Mouse (Mus musculus) liver, adult 2 months (tissue): ENCODE measurements around the gene Usp54. TPM values are rescaled to one million over a fixed set of nuclear protein-coding genes. Genes with fewer than 3 reads are reported as not detected.

Experiments
- DNase-seq: peaks from one replicate; pipeline ENCODE4 v3.0.0-alpha.2; 2011; ENCODE audit warnings: low read depth, low spot score; ENCODE audit errors: extremely low read depth
- H3K27ac ChIP-seq: fragments of 200-500 bp; replicated peaks from 2 replicates; pipeline ENCODE4 v1.5.1; 2012; ENCODE audit warnings: low read depth, mild to moderate bottlenecking, control low read depth, inconsistent platforms, low read length; ENCODE audit not compliant: insufficient read depth
- H3K27me3 ChIP-seq: fragments of 200-500 bp; 2 replicates; pipeline ENCODE4 v1.6.1; 2012; ENCODE audit warnings: mild to moderate bottlenecking, moderate library complexity, low read length, inconsistent platforms; ENCODE audit not compliant: control insufficient read depth, insufficient read depth
- H3K36me3 ChIP-seq: fragments of 200-500 bp; 2 replicates; pipeline ENCODE4 v1.6.1; 2012; ENCODE audit warnings: low read length, inconsistent platforms; ENCODE audit not compliant: control insufficient read depth, insufficient read depth
- H3K4me1 ChIP-seq: fragments of 200-500 bp; 2 replicates; pipeline ENCODE4 v1.6.1; 2011; ENCODE audit warnings: low read length; ENCODE audit not compliant: control insufficient read depth, insufficient read depth
- H3K4me3 ChIP-seq: fragments of 200-500 bp; 2 replicates; pipeline ENCODE4 v1.5.1; 2011; ENCODE audit warnings: low read depth, mild to moderate bottlenecking, control low read depth, low read length, moderate library complexity; ENCODE audit not compliant: insufficient read depth
- H3K79me2 ChIP-seq: fragments of 200-500 bp; 2 replicates; pipeline ENCODE4 v1.6.1; 2012; ENCODE audit warnings: inconsistent platforms, mild to moderate bottlenecking, low read length, moderate library complexity; ENCODE audit not compliant: control insufficient read depth, insufficient read depth
- H3K9ac ChIP-seq: fragments of 200-500 bp; 2 replicates; pipeline ENCODE4 v1.6.1; 2012; ENCODE audit warnings: low read depth, mild to moderate bottlenecking, control low read depth, inconsistent platforms, low read length
- CTCF ChIP-seq: fragments of 200-500 bp; IDR thresholded peaks from 2 replicates; pipeline ENCODE4 v1.5.1; 2011; ENCODE audit warnings: low read depth, low read length, control low read depth
- POLR2A ChIP-seq: fragments of 200-500 bp; IDR thresholded peaks from 2 replicates; pipeline ENCODE4 v1.6.1; 2011; ENCODE audit warnings: low read length, control low read depth; ENCODE audit not compliant: insufficient read depth; ENCODE audit errors: extremely low read depth
- WGBS: fragments of 180-500 bp; shearing (Covaris S2); methylation state at CpG from one replicate; pipeline ENCODE4 v1.1.7; 2018; 5-methylcytosine and 5-hydroxymethylcytosine counted together
- polyA plus RNA-seq: library from polyadenylated mRNA; depleted of rRNA; stranded (reverse); fragments of >200 nt; gene quantifications from 2 replicates; pipeline ENCODE4 v1.2.3, GENCODE M21; 2012
- total RNA-seq: library from RNA; depleted of rRNA; stranded (reverse); fragments of >200 nt; gene quantifications from 2 replicates; pipeline ENCODE4 v1.2.3, GENCODE M21; 2014

Gene Usp54
- total and polyA plus RNA-seq, 2 experiments, result 1.3 to 3.0 TPM

GRCm38 (mm10) chr14:20546415-20546814 lies 94.4 kb downstream of the Usp54 start, which contains the start of gene Ppp3cb:
Gene Ppp3cb, minus strand, starts transcription at chr14:20546573.
- H3K9ac ChIP-seq, result peak within 1 kb of the TSS; percentile 96
- under 1% methylated on average over 29 of the region's 29 CpGs for WGBS

GRCm38 (mm10) chr14:20545529-20546331 lies 95.1 kb downstream of the Usp54 start:
- TF ChIP-seq POLR2A, result peak; percentile 94
- no peak for TF ChIP-seq CTCF
- H3K9ac ChIP-seq, result peak overlapping the region; percentile 96
- H3K79me2 ChIP-seq, result peaks cover 4% of the 10 kb centered on the region; the same call in 1 of the 2 replicates
- DNase-seq, result peak; percentile 74
- peak overlapping the region; percentile 93 for H3K27ac ChIP-seq
- peak overlapping the region; percentile 96 for H3K4me3 ChIP-seq
- H3K27me3 ChIP-seq, result no peaks in the 10 kb centered on the region
- under 1% methylated on average over 53 of the region's 67 CpGs for WGBS
- no peaks in the 10 kb centered on the region for H3K36me3 ChIP-seq
- peaks cover 6% of the 10 kb centered on the region; the same call in 1 of the 2 replicates for H3K4me1 ChIP-seq

More at GRCm38 (mm10) chr14:20546415-20546814, 94.4 kb downstream of the Usp54 start, which contains the start of gene Ppp3cb:
- TF ChIP-seq POLR2A (no peak), CTCF (no peak)
- no peaks in the 10 kb centered on the region for H3K27me3 ChIP-seq
- H3K27ac ChIP-seq, result peak within 1 kb of the TSS; percentile 93
- peaks cover 4% of the 10 kb centered on the region; the same call in 1 of the 2 replicates for H3K79me2 ChIP-seq
- H3K36me3 ChIP-seq, result no peaks in the 10 kb centered on the region; the same call in 1 of the 2 replicates
- H3K4me1 ChIP-seq, result peaks cover 6% of the 10 kb centered on the region; the same call in 1 of the 2 replicates
- DNase-seq, result peak; percentile 90
- H3K4me3 ChIP-seq, result peak within 1 kb of the TSS; percentile 96

GRCm38 (mm10) chr14:20544467-20545411 lies 96.1 kb downstream of the Usp54 start:
- Histone ChIP-seq H3K4me1 (peaks cover 6% of the 10 kb centered on the region; the same call in 1 of the 2 replicates), H3K36me3 (no peaks in the 10 kb centered on the region), H3K27ac (no peak overlapping the region), H3K4me3 (peak overlapping the region; percentile 96; the same call in 1 of the 2 replicates), H3K27me3 (no peaks in the 10 kb centered on the region), H3K9ac (no peak overlapping the region), H3K79me2 (peaks cover 4% of the 10 kb centered on the region; the same call in 1 of the 2 replicates)
- DNase-seq, result no peak
- 64% methylated on average over 7 of the region's 7 CpGs for WGBS
- TF ChIP-seq CTCF (no peak), POLR2A (no peak)

- no peak for TF ChIP-seq POLR2A
- TF ChIP-seq CTCF, result no peak
- Histone ChIP-seq H3K9ac (no peak overlapping the region), H3K4me1 (no peaks in the 10 kb centered on the region), H3K79me2 (no peaks in the 10 kb centered on the region), H3K27ac (no peak overlapping the region), H3K27me3 (no peaks in the 10 kb centered on the region), H3K36me3 (peaks cover 3% of the 10 kb centered on the region), H3K4me3 (no peak overlapping the region)
- DNase-seq, result no peak
- WGBS, result 85% methylated on average over 4 of the region's 4 CpGs
These were observed 111.2 kb downstream of the Usp54 start for GRCm38 (mm10) chr14:20529643-20530042.

GRCm38 (mm10) chr14:20520179-20520578 lies 120.7 kb downstream of the Usp54 start:
- no peak for DNase-seq
- no peak overlapping the region for H3K4me3 ChIP-seq
- no peaks in the 10 kb centered on the region for H3K79me2 ChIP-seq
- H3K27ac ChIP-seq, result no peak overlapping the region
- 99% methylated on average over 2 of the region's 2 CpGs for WGBS
- no peaks in the 10 kb centered on the region for H3K4me1 ChIP-seq
- no peak overlapping the region for H3K9ac ChIP-seq
- H3K27me3 ChIP-seq, result no peaks in the 10 kb centered on the region
- TF ChIP-seq POLR2A (no peak), CTCF (no peak)
- H3K36me3 ChIP-seq, result peaks cover 10% of the 10 kb centered on the region
